Mouse (Mus musculus) myocyte (in vitro differentiated cells): ENCODE results near the gene Man1c1. TPM values are rescaled to one million over a fixed set of nuclear protein-coding genes. Genes with fewer than 3 reads are reported as not detected.

Experiments used
- H3K27me3 ChIP-seq: one replicate; pipeline ENCODE4 v1.6.1; 2011; ENCODE audit not compliant: control insufficient read depth, insufficient read depth, insufficient read length
- H3K36me3 ChIP-seq: one replicate; pipeline ENCODE4 v1.6.1; 2011; ENCODE audit not compliant: control insufficient read depth, insufficient read depth
- H3K4me2 ChIP-seq: one replicate; pipeline ENCODE4 v1.6.1; 2011; ENCODE audit warnings: low read depth, control low read depth
- H3K4me3 ChIP-seq: one replicate; pipeline ENCODE4 v1.5.1; 2011; ENCODE audit warnings: mild to moderate bottlenecking, control low read depth, moderate library complexity
- H3K79me2 ChIP-seq: one replicate; pipeline ENCODE4 v1.6.1; 2011; ENCODE audit not compliant: control insufficient read depth, insufficient read depth
- H3ac ChIP-seq: one replicate; pipeline ENCODE4 v1.6.1; 2011; ENCODE audit not compliant: control insufficient read depth, insufficient read length
- CEBPB ChIP-seq: IDR thresholded peaks from 2 replicates; pipeline ENCODE4 v1.6.1; 2011; ENCODE audit warnings: mild to moderate bottlenecking, moderate library complexity; ENCODE audit not compliant: poor library complexity, insufficient read depth, severe bottlenecking
- E2F4 ChIP-seq: IDR thresholded peaks from one replicate; pipeline ENCODE4 v1.6.1; 2011; ENCODE audit warnings: mild to moderate bottlenecking, control low read depth, moderate library complexity; ENCODE audit not compliant: insufficient read depth
- MAX ChIP-seq: IDR thresholded peaks from one replicate; pipeline ENCODE4 v1.6.1; 2011; ENCODE audit warnings: low read depth, mild to moderate bottlenecking, control low read depth
- MYOD1 ChIP-seq, 3 experiments: IDR thresholded peaks; one replicate each; pipeline ENCODE4 v1.6.1; 2011; ENCODE audit warnings: control low read depth in 2 of 3, low read depth in 2 of 3, mild to moderate bottlenecking in 2 of 3, moderate library complexity in 1 of 3; ENCODE audit not compliant: insufficient read length in 2 of 3, control insufficient read depth in 1 of 3
- MYOG ChIP-seq, 3 experiments: IDR thresholded peaks; one replicate each; pipeline ENCODE4 v1.6.1; 2011; ENCODE audit warnings: control low read depth in 2 of 3, low read depth in 2 of 3, mild to moderate bottlenecking in 2 of 3; ENCODE audit not compliant: insufficient read length in 2 of 3, control insufficient read depth in 1 of 3, insufficient read depth in 1 of 3
- POLR2A ChIP-seq: IDR thresholded peaks from one replicate; pipeline ENCODE4 v1.6.1; 2011; ENCODE audit warnings: low read depth, mild to moderate bottlenecking, control low read depth, moderate library complexity; ENCODE audit not compliant: insufficient read length
- POLR2AphosphoS2 ChIP-seq: IDR thresholded peaks from one replicate; pipeline ENCODE4 v1.6.1; 2011; ENCODE audit warnings: low read depth, control low read depth; ENCODE audit not compliant: insufficient read length
- REST ChIP-seq: IDR thresholded peaks from one replicate; pipeline ENCODE4 v1.6.1; 2011; ENCODE audit warnings: mild to moderate bottlenecking, control low read depth, moderate library complexity; ENCODE audit not compliant: insufficient read depth, insufficient read length
- SRF ChIP-seq: IDR thresholded peaks from one replicate; pipeline ENCODE4 v1.6.1; 2011; ENCODE audit warnings: low read depth; ENCODE audit not compliant: control insufficient read depth, insufficient read length
- TCF12 ChIP-seq: IDR thresholded peaks from one replicate; pipeline ENCODE4 v1.6.1; 2011; ENCODE audit warnings: mild to moderate bottlenecking, control low read depth; ENCODE audit not compliant: poor library complexity, insufficient read depth, severe bottlenecking
- TCF3 ChIP-seq: IDR thresholded peaks from one replicate; pipeline ENCODE4 v1.6.1; 2011; ENCODE audit warnings: low read depth, control low read depth; ENCODE audit not compliant: insufficient read length
- USF1 ChIP-seq: IDR thresholded peaks from one replicate; pipeline ENCODE4 v1.6.1; 2011; ENCODE audit warnings: low read depth, mild to moderate bottlenecking, control low read depth, moderate library complexity
- polyA plus RNA-seq: library from polyadenylated mRNA; unstranded; fragments of >200 nt; fragmentation: generic; extraction: Trizol; gene quantifications from one replicate; pipeline ENCODE4 v1.2.1, GENCODE M21; 2012; ENCODE audit warnings: missing spikeins

The Man1c1 gene
- polyA plus RNA-seq, 1 experiment: 11.3 TPM

GRCm38 (mm10) chr4:134702981-134703834 is 882 bp downstream of the Man1c1 start:
- H3ac ChIP-seq: peak overlapping the region; percentile 54
- H3K4me3 ChIP-seq: peak overlapping the region; percentile 40
- H3K79me2 ChIP-seq: peaks cover 27% of the 10 kb centered on the region
- TF ChIP-seq REST (no peak), MYOG (IDR thresholded peaks at IDR 0.05; ENCODE audit: control insufficient read depth in 1 of 3, insufficient read depth in 1 of 3, insufficient read length in 2 of 3, low read depth in 2 of 3) (no peak), CEBPB (no peak), POLR2A (no peak), POLR2AphosphoS2 (no peak), MYOD1 (IDR thresholded peaks at IDR 0.05; ENCODE audit: control insufficient read depth in 1 of 3, insufficient read length in 2 of 3, low read depth in 2 of 3) (no peak)
- no peaks in the 10 kb centered on the region for H3K27me3 ChIP-seq
- H3K4me2 ChIP-seq: peak overlapping the region; percentile 82
- H3K36me3 ChIP-seq: peaks cover 2% of the 10 kb centered on the region

DNA sequence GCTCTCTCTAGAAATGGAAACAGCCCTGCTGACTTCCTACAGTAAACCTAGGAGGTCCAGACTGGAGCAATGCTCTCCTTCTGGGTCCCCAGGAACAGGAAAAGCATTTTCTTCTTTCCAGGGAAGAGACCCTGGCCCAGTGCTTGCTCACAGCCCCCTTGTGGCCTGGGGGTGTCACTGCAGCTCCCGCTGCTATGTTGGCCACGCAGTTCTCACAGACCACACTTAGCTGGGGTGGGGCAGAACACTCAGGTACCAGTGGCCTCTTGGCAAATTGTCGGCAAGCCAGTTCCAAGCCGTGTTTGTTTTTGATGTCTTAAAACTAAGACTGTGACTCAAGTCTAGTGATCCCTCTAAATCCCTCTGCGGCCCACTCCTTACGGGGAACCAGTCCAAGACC is 2.2 kb downstream of the Man1c1 start:
- Histone ChIP-seq H3K79me2 (peaks cover 27% of the 10 kb centered on the region), H3K4me3 (peak overlapping the region; percentile 40), H3K4me2 (peak overlapping the region; percentile 82), H3K36me3 (peaks cover 6% of the 10 kb centered on the region), H3ac (no peak overlapping the region), H3K27me3 (no peaks in the 10 kb centered on the region)
- TF ChIP-seq SRF (no peak), MYOG (IDR thresholded peaks at IDR 0.05; ENCODE audit: control insufficient read depth in 1 of 3, insufficient read depth in 1 of 3, insufficient read length in 2 of 3, low read depth in 2 of 3) (peak in 1 of 3 experiments; percentile 26), POLR2AphosphoS2 (no peak), E2F4 (no peak), REST (no peak), CEBPB (no peak), MAX (no peak), MYOD1 (IDR thresholded peaks at IDR 0.05; ENCODE audit: control insufficient read depth in 1 of 3, insufficient read length in 2 of 3, low read depth in 2 of 3) (peak in 1 of 3 experiments; percentile 17), USF1 (no peak), TCF3 (no peak), POLR2A (no peak)

GRCm38 (mm10) chr4:134700911-134701310 is 3.2 kb downstream of the Man1c1 start:
- no peaks in the 10 kb centered on the region for H3K27me3 ChIP-seq
- no peak overlapping the region for H3K4me2 ChIP-seq
- TF ChIP-seq TCF12 (no peak), TCF3 (no peak), REST (no peak), POLR2A (no peak), E2F4 (no peak), CEBPB (no peak), USF1 (no peak), MAX (no peak), SRF (no peak), POLR2AphosphoS2 (no peak), MYOD1 (IDR thresholded peaks at IDR 0.05; ENCODE audit: control insufficient read depth in 1 of 3, insufficient read length in 2 of 3, low read depth in 2 of 3) (no peak), MYOG (IDR thresholded peaks at IDR 0.05; ENCODE audit: control insufficient read depth in 1 of 3, insufficient read depth in 1 of 3, insufficient read length in 2 of 3, low read depth in 2 of 3) (no peak)
- peak overlapping the region; percentile 40 for H3K4me3 ChIP-seq
- no peak overlapping the region for H3ac ChIP-seq
- H3K36me3 ChIP-seq: peaks cover 6% of the 10 kb centered on the region
- peaks cover 27% of the 10 kb centered on the region for H3K79me2 ChIP-seq

DNA sequence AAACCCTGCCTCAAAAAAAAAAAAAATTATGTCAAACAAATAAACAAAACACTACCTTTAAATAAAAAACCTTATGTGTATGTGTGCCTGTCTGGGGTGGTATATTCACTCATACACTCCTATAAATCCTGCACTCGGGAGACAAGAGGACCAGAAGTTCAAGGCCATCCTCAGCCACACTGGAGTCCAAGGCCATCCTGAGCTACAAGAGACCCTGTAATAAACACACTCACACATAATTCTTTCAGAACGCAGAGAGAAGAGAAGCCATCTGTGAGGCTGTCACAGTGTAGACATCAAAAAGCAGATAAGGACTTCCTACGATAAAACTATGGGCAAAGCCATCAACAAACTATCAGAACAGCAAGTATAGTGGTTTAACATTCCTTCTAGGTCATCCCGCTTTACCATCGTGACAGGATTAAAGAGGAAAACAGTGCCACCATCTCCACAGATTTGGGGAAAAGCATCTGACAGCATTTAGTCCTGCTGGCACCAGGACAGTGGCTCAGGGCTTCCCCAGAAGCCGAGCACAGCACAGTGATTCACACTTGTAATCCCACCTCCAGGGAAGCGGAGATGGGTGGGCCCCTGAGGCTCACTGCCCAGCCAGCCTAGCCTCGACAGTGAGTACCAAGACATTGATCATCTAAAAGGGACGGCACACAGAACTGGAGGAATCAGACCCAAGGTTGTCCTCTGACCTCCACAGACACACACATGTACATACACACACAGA is 10.7 kb downstream of the Man1c1 start:
- H3K4me2 ChIP-seq: no peak overlapping the region
- no peaks in the 10 kb centered on the region for H3K79me2 ChIP-seq
- TF ChIP-seq TCF3 (no peak), MYOD1 (IDR thresholded peaks at IDR 0.05; ENCODE audit: control insufficient read depth in 1 of 3, insufficient read length in 2 of 3, low read depth in 2 of 3) (no peak), MAX (no peak), CEBPB (no peak), TCF12 (no peak), POLR2AphosphoS2 (no peak), POLR2A (no peak), MYOG (IDR thresholded peaks at IDR 0.05; ENCODE audit: control insufficient read depth in 1 of 3, insufficient read depth in 1 of 3, insufficient read length in 2 of 3, low read depth in 2 of 3) (no peak), USF1 (no peak), REST (no peak), SRF (no peak), E2F4 (no peak)
- peaks cover 6% of the 10 kb centered on the region for H3K36me3 ChIP-seq
- no peak overlapping the region for H3K4me3 ChIP-seq
- no peaks in the 10 kb centered on the region for H3K27me3 ChIP-seq
- no peak overlapping the region for H3ac ChIP-seq
